Mouse (Mus musculus) limb, embryonic 11.5 days (tissue): Measurements from ENCODE around the gene Mipol1. TPM values are rescaled to one million over a fixed set of nuclear protein-coding genes. Genes with fewer than 3 reads are reported as not detected.

Source experiments
- ATAC-seq: fragments of 200-750 bp; cut with Nextera tagmentation; 2 replicates; pipeline ENCODE4 v1.8.0; 2017; ENCODE audit warnings: low read depth; ENCODE audit not compliant: insufficient number of reproducible peaks, low FRiP score, low TSS enrichment
- DNase-seq: peaks from one replicate; pipeline ENCODE4 v3.0.0-alpha.2; 2015; ENCODE audit warnings: low spot score
- H3K27ac ChIP-seq: fragments of 300-500 bp; sonication (generic); replicated peaks from 2 replicates; pipeline ENCODE4 v1.5.1; 2014; ENCODE audit warnings: low read depth, mild to moderate bottlenecking, low read length
- H3K27me3 ChIP-seq: fragments of 300-500 bp; sonication (generic); 2 replicates; pipeline ENCODE4 v1.6.1; 2014; ENCODE audit warnings: mild to moderate bottlenecking, low read length, mixed read lengths; ENCODE audit not compliant: control insufficient read depth, insufficient read depth
- H3K36me3 ChIP-seq: fragments of 300-500 bp; sonication (generic); 2 replicates; pipeline ENCODE4 v1.6.1; 2014; ENCODE audit warnings: mild to moderate bottlenecking, low read length, moderate library complexity, mixed read lengths; ENCODE audit not compliant: control insufficient read depth, insufficient read depth
- H3K4me1 ChIP-seq: fragments of 300-500 bp; sonication (generic); 2 replicates; pipeline ENCODE4 v1.6.1; 2014; ENCODE audit warnings: low read length, mixed read lengths; ENCODE audit not compliant: control insufficient read depth, insufficient read depth
- H3K4me2 ChIP-seq: fragments of 300-500 bp; sonication (generic); 2 replicates; pipeline ENCODE4 v1.6.1; 2014; ENCODE audit warnings: low read depth, mild to moderate bottlenecking, moderate library complexity; ENCODE audit not compliant: severe bottlenecking
- H3K4me3 ChIP-seq: fragments of 300-500 bp; sonication (generic); 2 replicates; pipeline ENCODE4 v1.5.1; 2014; ENCODE audit warnings: low read depth, low read length
- H3K9ac ChIP-seq: fragments of 300-500 bp; sonication (generic); 2 replicates; pipeline ENCODE4 v1.6.1; 2014; ENCODE audit warnings: mild to moderate bottlenecking, low read length
- H3K9me3 ChIP-seq: fragments of 300-500 bp; sonication (generic); 2 replicates; pipeline ENCODE4 v1.6.1; 2016; ENCODE audit warnings: low read length; ENCODE audit not compliant: control insufficient read depth
- WGBS: fragments of 180-500 bp; shearing (Covaris S2); extraction: QIAGEN DNeasy Blood & Tissue Kit; methylation state at CpG from one replicate; pipeline ENCODE4 v1.1.7; 2014; 5-methylcytosine and 5-hydroxymethylcytosine counted together
- polyA plus RNA-seq: library from polyadenylated mRNA; unstranded; fragments of >200 nt; fragmentation: Nextera tagmentation; extraction: Ambion mirVana; gene quantifications from 2 replicates; pipeline ENCODE4 v1.2.1, GENCODE M21; 2014

Gene Mipol1
- polyA plus RNA-seq, 1 experiment from 2014 or later = 9.1 TPM

GRCm38 (mm10) chr12:57457339-57457738 is 227.1 kb downstream of the Mipol1 start:
- Histone ChIP-seq H3K27me3 (no peaks in the 10 kb centered on the region), H3K36me3 (no peaks in the 10 kb centered on the region), H3K9me3 (no peaks in the 10 kb centered on the region), H3K4me2 (no peak overlapping the region), H3K9ac (no peak overlapping the region), H3K4me3 (no peak overlapping the region), H3K4me1 (no peaks in the 10 kb centered on the region), H3K27ac (no peak overlapping the region)
- DNase-seq = no peak
- WGBS = 53% methylated on average over 4 of the region's 4 CpGs
- ATAC-seq = no peak

- H3K27me3 ChIP-seq = no peaks in the 10 kb centered on the region
- H3K4me1 ChIP-seq = no peaks in the 10 kb centered on the region
- ATAC-seq = no peak
Observed at GRCm38 (mm10) chr12:57464520-57465334, 234.5 kb downstream of the Mipol1 start.

GRCm38 (mm10) chr12:57471786-57472185 is 241.6 kb downstream of the Mipol1 start:
- Histone ChIP-seq H3K9ac (no peak overlapping the region), H3K4me2 (no peak overlapping the region), H3K4me3 (no peak overlapping the region), H3K27me3 (no peaks in the 10 kb centered on the region), H3K36me3 (no peaks in the 10 kb centered on the region), H3K9me3 (no peaks in the 10 kb centered on the region), H3K4me1 (no peaks in the 10 kb centered on the region), H3K27ac (no peak overlapping the region)
- ATAC-seq = no peak
- no peak for DNase-seq
- WGBS = 86% methylated on average over 8 of the region's 8 CpGs

More at GRCm38 (mm10) chr12:57464520-57465334, 234.5 kb downstream of the Mipol1 start:
- Histone ChIP-seq H3K9ac (no peak overlapping the region), H3K4me2 (no peak overlapping the region), H3K4me3 (no peak overlapping the region), H3K27ac (no peak overlapping the region), H3K36me3 (no peaks in the 10 kb centered on the region), H3K9me3 (no peaks in the 10 kb centered on the region)
- 83% methylated on average over 12 of the region's 12 CpGs for WGBS
- DNase-seq = no peak

GRCm38 (mm10) chr12:57476876-57477275 is 246.6 kb downstream of the Mipol1 start:
- no peaks in the 10 kb centered on the region for H3K9me3 ChIP-seq
- no peaks in the 10 kb centered on the region for H3K36me3 ChIP-seq
- H3K4me1 ChIP-seq = no peaks in the 10 kb centered on the region
- no peaks in the 10 kb centered on the region for H3K27me3 ChIP-seq
- ATAC-seq (no peak), DNase-seq (no peak)
- no peak overlapping the region for H3K27ac ChIP-seq
- no peak overlapping the region for H3K4me3 ChIP-seq
- no peak overlapping the region for H3K4me2 ChIP-seq
- H3K9ac ChIP-seq = no peak overlapping the region
- 83% methylated on average over 3 of the region's 3 CpGs for WGBS

- 85% methylated on average over 2 of the region's 2 CpGs for WGBS
Observed at GRCm38 (mm10) chr12:57481823-57482222, 251.6 kb downstream of the Mipol1 start.

GRCm38 (mm10) chr12:57496347-57497119 is 266.3 kb downstream of the Mipol1 start:
- DNase-seq = peak; percentile 28

More at GRCm38 (mm10) chr12:57481823-57482222, 251.6 kb downstream of the Mipol1 start:
- Histone ChIP-seq H3K27me3 (no peaks in the 10 kb centered on the region), H3K4me1 (no peaks in the 10 kb centered on the region), H3K9ac (no peak overlapping the region), H3K9me3 (no peaks in the 10 kb centered on the region), H3K36me3 (no peaks in the 10 kb centered on the region), H3K4me3 (no peak overlapping the region), H3K27ac (no peak overlapping the region), H3K4me2 (no peak overlapping the region)
- DNase-seq = no peak
- no peak for ATAC-seq

GRCm38 (mm10) chr12:57500246-57500645 is 270.0 kb downstream of the Mipol1 start:
- Histone ChIP-seq H3K4me2 (no peak overlapping the region), H3K9me3 (no peaks in the 10 kb centered on the region), H3K27ac (no peak overlapping the region), H3K27me3 (no peaks in the 10 kb centered on the region), H3K4me3 (no peak overlapping the region), H3K9ac (no peak overlapping the region), H3K4me1 (no peaks in the 10 kb centered on the region), H3K36me3 (no peaks in the 10 kb centered on the region)
- ATAC-seq = no peak
- 86% methylated on average over 7 of the region's 7 CpGs for WGBS
- DNase-seq = no peak

More at GRCm38 (mm10) chr12:57496347-57497119, 266.3 kb downstream of the Mipol1 start:
- H3K4me1 ChIP-seq = no peaks in the 10 kb centered on the region
- H3K27ac ChIP-seq = no peak overlapping the region
- no peaks in the 10 kb centered on the region for H3K9me3 ChIP-seq
- no peak overlapping the region for H3K9ac ChIP-seq
- no peaks in the 10 kb centered on the region for H3K36me3 ChIP-seq
- 55% methylated on average over 6 of the region's 6 CpGs for WGBS
- H3K4me2 ChIP-seq = no peak overlapping the region
- H3K4me3 ChIP-seq = no peak overlapping the region
- no peaks in the 10 kb centered on the region for H3K27me3 ChIP-seq
- no peak for ATAC-seq

GRCm38 (mm10) chr12:57505329-57505728 is 275.1 kb downstream of the Mipol1 start:
- ATAC-seq = no peak
- no peak for DNase-seq
- Histone ChIP-seq H3K27ac (no peak overlapping the region), H3K9ac (no peak overlapping the region), H3K27me3 (no peaks in the 10 kb centered on the region), H3K4me1 (no peaks in the 10 kb centered on the region), H3K9me3 (no peaks in the 10 kb centered on the region), H3K4me2 (no peak overlapping the region), H3K36me3 (no peaks in the 10 kb centered on the region), H3K4me3 (no peak overlapping the region)
- WGBS = 87% methylated on average over 7 of the region's 7 CpGs
